Mouse (Mus musculus) C2C12 (cell line): ENCODE measurements around the gene Glt8d2.

Source experiments
- CEBPB ChIP-seq: IDR thresholded peaks from one replicate; pipeline ENCODE4 v1.6.1; 2011; ENCODE audit warnings: low read depth, mild to moderate bottlenecking, control low read depth, moderate library complexity
- CTCF ChIP-seq: IDR thresholded peaks from one replicate; pipeline ENCODE4 v1.5.1; 2011; ENCODE audit not compliant: control insufficient read depth, insufficient read depth, insufficient read length
- MAX ChIP-seq: IDR thresholded peaks from one replicate; pipeline ENCODE4 v1.6.1; 2011; ENCODE audit warnings: mild to moderate bottlenecking, control low read depth
- MYOD1 ChIP-seq: IDR thresholded peaks from one replicate; pipeline ENCODE4 v1.6.1; 2011; ENCODE audit warnings: low read depth; ENCODE audit not compliant: control insufficient read depth, insufficient read length
- MYOG ChIP-seq: IDR thresholded peaks from one replicate; pipeline ENCODE4 v1.6.1; 2011; ENCODE audit not compliant: control insufficient read depth, insufficient read length; ENCODE audit errors: extremely low read depth
- USF1 ChIP-seq: IDR thresholded peaks from one replicate; pipeline ENCODE4 v1.6.1; 2011; ENCODE audit warnings: low read depth, mild to moderate bottlenecking, control low read depth, moderate library complexity

DNA sequence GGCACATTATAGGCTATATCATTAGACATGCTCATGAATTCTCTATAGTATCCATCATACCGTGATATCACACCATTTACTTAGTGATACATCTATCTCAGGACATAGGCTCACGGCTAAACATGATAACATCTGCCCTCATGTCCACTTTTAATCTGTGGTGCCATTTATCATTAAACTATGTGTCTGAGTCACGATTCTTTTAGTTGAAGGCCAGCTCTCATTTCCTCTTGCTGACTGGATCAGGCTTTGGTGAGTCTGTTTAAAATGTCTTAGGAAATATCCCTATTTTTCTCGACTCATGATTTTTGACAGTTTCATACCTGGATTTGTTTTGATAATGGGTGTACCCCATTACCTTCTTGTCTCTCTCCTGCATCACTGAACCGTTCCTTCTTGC, 5.5 kb upstream of the Glt8d2 start, which contains the start of gene Hcfc2:
- TF ChIP-seq CTCF, result no peak
- no peak for TF ChIP-seq MAX
- TF ChIP-seq MYOG, result no peak
- no peak for TF ChIP-seq MYOD1
- no peak for TF ChIP-seq USF1
- no peak for TF ChIP-seq CEBPB
